Comparison of ENCODE assay signal across 7 mouse cellular contexts in the genomic region with DNA sequence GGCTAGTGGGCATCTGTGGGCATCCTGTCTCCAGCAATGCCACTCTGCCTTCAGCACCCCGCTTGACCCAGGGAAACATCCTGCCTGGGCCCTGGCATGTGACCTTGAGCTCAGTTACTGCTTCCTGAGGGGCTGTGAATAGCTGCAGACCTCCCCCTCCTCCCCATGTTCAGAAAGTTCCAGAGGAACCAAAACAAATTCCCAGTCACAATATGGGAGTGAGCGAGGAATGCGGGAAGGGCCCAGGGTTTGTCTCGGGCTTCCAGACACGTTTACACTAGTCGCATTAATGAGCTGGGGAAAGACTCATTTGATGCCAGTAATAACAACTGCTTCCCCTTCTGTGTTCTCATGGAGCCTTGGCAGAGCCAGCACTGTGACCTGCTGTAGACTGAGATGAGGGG.
A peak's percentile ranks its signal among the peaks of the same experiment; 100 is the strongest.
DNase-seq lines count a peak whose midpoint lies in the region; ATAC-seq lines count a peak whose summit lies in the region.

No protein-coding gene starts in this region.

- peak; percentile 37 for DNase-seq in ovary, postnatal 36 days (ENCODE audit: low spot score)
- no peak for DNase-seq in ovary, postnatal 10 days (ENCODE audit: low spot score)
- peak; percentile 63 for DNase-seq in kidney, postnatal 10 days
- DNase-seq in testis, postnatal 10 days (ENCODE audit: low spot score): peak; percentile 40
- DNase-seq in adrenal gland, postnatal 25 days: no peak

- no peaks in the 10 kb centered on the region for H3K36me3 ChIP-seq in heart, embryonic 12.5 days

- H3K4me2 ChIP-seq in heart, embryonic 12.5 days: no peak overlapping the region

- H3K9ac ChIP-seq in heart, embryonic 12.5 days: no peak overlapping the region

- ATAC-seq in heart, embryonic 12.5 days (ENCODE audit: insufficient number of reproducible peaks, low FRiP score): peak; percentile 72
- no peak for ATAC-seq in frontal cortex, adult (ENCODE audit: low TSS enrichment)

- H3K27ac ChIP-seq in heart, embryonic 12.5 days (ENCODE audit: poor library complexity, severe bottlenecking): peak overlapping the region; percentile 75

- no peak overlapping the region for H3K4me3 ChIP-seq in heart, embryonic 12.5 days

- peaks cover 7% of the 10 kb centered on the region for H3K4me1 ChIP-seq in heart, embryonic 12.5 days (replicated peaks)

- WGBS in heart, embryonic 12.5 days: 48% methylated on average over 6 of the region's 6 CpGs

- 0 out of 2 replicates have a peak, but pooled peaks cover 3% of the 10 kb centered on the region for H3K9me3 ChIP-seq in heart, embryonic 12.5 days (replicated peaks)

- no peaks in the 10 kb centered on the region for H3K27me3 ChIP-seq in heart, embryonic 12.5 days (replicated peaks)

Comparison
In these comparisons a context has a peak if more than half of its experiments do, and no peak if none do; other contexts are left out.
1. DNase-seq: peak in ovary, postnatal 36 days (single experiment), kidney, postnatal 10 days (single experiment) and testis, postnatal 10 days (single experiment); none in ovary, postnatal 10 days (single experiment) and adrenal gland, postnatal 25 days (single experiment).